Mouse (Mus musculus) G1E-ER4 (cell line): ENCODE results near the gene Fam83g. TPM values are rescaled to one million over a fixed set of nuclear protein-coding genes. Genes with fewer than 3 reads are reported as not detected.

Experiments
- GATA1 ChIP-seq: IDR thresholded peaks from one replicate; pipeline ENCODE4 v1.8.0; 2012; ENCODE audit warnings: low read length, inconsistent platforms
- polyA plus RNA-seq: library from polyadenylated mRNA; stranded (reverse); fragments of >175 nt; gene quantifications from 2 replicates; pipeline ENCODE4 v1.2.3, GENCODE M21; 2012

The Fam83g gene
- polyA plus RNA-seq, 1 experiment: not detected

DNA sequence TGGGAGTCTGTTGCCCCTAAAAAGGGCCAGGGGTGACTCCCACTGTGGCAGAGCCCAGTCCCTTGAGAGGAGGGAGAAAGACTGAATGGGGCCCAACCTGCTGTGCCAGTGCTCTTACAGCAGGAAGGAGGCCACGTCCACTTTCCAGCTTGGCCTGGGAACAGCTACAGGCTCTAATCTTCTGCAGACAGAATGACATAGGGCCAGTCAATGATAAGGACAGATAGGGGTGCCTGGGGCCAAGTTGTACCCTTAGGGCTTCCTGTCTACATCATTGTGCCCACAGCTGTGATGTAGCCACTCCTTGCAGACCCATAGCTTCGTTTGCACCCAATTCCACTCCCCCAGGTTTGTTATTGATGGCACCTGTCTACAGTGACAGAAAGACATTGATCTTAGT is 2.2 kb downstream of the Fam83g start:
- TF ChIP-seq GATA1: no peak

DNA sequence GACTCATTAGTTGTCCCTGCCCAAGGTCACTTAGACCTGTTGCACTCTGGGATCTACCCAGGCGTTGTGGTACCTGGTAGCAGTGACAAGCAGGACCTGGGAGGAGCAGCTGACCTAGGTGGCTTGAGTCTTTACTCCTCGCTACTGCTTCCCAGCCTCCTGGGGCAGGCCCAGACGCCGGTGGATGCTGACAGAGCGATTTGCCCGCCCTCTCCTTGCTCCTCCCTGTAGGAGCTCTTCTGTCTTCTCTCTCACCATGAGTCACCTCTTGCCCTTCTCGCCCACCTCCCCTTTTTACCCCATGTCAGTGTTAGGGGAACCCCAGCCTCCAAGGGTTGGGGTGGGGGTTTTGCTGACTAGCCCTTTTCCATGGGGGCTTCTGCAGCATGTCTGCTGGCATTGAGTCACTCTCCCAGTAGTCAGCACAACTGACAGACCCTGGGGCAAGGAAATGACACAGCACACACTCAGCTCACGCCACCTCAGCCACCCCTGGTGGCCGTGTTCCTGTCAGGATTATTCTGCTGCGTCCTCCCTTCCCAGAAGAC is 3.1 kb downstream of the Fam83g start:
- TF ChIP-seq GATA1: no peak

DNA sequence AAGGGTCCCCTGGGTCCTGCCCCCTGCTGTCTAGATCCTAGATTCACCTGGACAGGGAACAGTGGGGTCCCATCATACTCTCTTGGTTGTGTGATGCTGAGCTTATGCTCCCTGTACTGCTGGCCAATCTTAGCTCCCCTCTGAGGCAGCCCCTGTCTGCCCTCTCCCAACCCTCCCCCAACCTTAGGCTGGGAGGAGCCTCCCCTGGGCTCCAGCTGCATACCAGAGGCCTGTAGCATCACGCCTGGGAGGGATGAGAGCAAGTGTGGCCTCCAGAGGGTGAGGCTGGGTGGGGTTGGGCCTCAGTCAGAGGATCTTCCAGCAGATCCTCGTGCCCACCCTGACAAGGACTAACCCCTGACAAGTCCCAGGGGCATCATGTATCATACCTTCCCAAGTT is 3.7 kb downstream of the Fam83g start:
- TF ChIP-seq GATA1: no peak

DNA sequence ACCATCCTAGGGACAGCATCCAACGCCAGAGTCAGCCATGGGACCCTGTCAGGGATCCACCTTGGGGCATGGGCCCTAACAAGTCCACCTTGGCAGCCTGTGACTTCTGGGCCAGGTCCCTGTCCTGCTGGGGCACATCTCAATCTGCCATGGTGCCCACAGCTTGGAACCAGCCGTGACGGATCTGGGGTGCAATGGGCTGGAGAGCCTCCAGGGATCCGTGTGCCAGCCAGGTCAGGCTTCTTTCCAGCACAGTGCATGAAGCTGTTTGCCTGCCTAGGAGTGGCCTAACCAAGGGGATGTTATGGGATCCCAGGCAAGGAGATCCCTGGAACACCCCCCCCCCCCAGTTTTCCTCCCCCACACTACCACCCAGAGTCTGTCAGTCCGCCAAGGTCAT is 9.1 kb downstream of the Fam83g start:
- no peak for TF ChIP-seq GATA1

DNA sequence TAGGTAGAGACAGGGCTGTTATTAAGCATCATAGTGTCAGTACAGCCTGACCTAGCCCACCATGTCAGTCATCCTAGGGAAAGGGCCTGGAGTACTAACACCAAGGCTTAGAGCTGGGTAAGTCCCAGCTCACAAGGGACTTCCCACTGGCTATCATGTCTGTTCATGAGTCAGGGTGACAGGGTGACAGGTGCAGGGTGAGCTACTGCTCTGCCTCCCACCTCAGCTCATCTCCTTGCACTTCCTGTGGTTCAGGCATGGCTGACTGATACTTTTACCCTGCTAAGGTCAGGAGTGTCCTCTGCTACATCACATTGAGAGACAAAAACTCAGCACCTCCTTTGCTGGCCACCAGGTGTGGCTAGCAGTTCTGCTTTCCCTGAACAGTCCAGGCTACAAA is 15.0 kb downstream of the Fam83g start:
- TF ChIP-seq GATA1: no peak

DNA sequence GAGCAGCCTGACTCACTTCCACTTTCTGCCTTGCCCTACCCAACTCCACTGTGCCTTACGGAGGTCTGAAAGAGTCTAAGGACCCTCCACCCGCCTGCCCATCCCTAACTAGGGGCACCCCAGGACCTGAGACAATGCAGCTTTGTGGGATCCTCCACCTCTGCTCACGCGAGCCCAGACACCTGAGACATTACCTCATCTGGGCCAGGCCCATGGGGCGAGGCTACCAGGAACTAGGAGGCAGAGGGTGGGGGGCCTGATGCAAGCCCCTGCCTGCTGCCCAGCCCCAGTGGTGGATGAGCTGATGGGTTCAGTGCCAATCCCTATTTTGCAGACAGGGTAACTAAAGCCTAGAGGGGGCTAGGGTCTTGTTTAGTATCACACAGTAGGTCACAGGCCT is 15.6 kb downstream of the Fam83g start:
- no peak for TF ChIP-seq GATA1

DNA sequence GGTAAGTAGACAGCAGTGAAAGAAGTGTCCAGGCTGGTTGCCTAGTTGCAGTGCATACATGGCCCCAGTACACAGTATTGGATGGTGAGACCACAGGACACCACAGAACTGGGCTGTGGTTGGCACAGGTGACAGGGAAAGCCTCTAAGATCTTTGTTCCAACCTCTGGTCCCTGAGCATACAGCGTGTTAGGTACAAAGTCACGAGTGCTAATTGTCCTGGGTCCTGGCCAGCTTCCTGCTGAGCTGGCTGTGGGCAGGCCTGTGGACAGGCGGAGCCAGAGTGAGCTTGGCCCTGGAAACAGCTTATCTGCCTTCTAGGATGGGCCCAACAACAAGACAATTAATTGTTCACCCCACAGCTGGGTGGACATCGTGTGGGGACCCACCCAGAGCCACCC is 16.0 kb downstream of the Fam83g start:
- TF ChIP-seq GATA1: no peak

DNA sequence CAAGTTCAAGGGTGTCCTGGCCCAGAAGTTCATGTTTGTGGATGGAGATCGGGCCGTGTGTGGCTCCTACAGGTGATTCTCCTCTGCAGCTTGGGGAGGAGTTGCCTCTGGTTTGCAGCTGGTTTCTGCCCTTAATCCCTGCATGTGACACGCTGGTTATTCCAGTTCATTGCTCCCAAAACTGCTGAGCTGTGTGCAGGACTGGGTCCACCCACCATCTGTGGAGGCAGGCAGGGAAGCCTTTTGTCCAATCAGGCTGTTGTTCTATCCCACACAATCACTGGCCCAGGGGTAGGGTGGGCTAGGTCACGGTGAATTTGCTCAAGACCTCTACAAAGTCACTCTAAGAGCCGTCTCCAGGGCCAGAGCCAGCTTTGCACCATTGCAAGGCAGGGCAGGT is 17.8 kb downstream of the Fam83g start:
- TF ChIP-seq GATA1: no peak

DNA sequence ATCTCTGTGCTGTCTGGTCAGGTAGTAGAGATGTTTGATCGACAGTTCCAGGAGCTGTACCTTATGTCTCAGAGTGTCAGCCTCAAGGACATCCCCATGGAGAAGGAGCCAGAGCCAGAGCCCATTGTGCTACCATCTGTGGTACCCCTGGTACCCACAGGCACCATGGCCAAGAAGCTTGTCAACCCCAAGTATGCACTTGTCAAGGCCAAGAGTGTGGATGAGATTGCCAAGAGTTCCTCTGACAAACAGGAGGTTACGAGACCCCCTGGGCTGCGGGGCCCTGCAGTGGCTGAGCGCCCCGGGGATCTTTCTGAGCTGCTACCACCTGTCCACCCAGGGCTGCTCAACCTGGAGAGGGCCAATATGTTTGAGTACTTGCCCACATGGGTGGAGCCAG is 18.6 kb downstream of the Fam83g start:
- TF ChIP-seq GATA1: no peak

DNA sequence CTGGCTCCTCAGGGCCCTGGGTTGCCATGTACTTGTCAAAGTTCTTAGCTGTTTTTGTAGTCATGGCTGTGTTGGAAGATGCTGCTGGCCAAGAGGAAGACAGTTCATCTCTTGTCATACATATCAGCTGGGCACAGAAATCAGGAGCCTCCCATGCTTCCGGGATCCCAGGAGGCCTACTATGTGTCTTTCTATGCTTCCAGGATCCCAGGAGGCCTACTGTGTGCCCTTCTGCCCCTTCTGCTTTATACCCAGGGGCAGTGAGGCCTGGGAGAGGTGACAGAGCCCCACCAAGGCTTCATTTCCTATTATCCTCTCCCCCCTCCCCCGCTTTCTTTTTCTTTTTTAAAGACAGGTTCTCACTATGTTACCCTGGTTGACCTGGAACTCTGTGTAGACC is 21.7 kb downstream of the Fam83g start:
- TF ChIP-seq GATA1: no peak

DNA sequence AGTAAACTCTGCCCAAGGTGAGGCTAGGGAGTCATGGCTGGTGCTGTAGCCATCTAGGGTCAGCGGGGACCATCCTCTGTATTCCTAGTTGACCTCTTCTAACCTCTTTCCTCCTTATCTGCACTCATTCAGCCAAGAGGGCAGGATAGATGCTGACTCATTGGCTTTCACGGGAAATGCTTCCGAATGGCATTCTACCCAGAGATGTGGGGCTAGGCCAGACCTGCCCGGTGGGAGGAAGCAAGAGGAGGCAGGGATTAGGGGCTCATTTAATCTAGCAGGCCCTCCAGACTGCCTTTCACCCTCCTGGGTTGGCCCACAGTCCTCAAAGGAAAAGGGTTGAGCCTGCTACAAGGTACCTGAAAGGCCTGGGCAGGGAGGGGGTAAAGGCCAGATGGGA is 22.3 kb downstream of the Fam83g start:
- TF ChIP-seq GATA1: no peak

DNA sequence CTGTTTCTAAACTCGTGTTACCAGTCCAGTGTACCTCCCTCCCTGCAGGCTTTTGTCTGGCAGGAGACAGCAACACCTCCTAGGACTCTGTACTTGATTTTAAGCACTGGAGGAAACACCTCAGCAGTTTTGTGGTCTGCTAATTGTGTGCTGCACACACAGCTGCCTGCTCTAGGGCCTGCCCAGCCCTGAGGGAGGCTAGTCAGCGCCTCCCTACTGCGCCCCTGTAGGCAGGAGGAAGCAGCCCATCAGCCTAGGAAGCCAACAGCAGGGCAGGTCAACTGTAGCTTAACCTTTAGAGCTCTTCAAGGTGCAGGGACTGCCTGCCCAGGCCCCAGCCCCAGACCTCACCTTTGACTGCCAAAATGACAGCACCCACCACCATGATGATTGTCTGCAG is 25.0 kb downstream of the Fam83g start:
- TF ChIP-seq GATA1: no peak

DNA sequence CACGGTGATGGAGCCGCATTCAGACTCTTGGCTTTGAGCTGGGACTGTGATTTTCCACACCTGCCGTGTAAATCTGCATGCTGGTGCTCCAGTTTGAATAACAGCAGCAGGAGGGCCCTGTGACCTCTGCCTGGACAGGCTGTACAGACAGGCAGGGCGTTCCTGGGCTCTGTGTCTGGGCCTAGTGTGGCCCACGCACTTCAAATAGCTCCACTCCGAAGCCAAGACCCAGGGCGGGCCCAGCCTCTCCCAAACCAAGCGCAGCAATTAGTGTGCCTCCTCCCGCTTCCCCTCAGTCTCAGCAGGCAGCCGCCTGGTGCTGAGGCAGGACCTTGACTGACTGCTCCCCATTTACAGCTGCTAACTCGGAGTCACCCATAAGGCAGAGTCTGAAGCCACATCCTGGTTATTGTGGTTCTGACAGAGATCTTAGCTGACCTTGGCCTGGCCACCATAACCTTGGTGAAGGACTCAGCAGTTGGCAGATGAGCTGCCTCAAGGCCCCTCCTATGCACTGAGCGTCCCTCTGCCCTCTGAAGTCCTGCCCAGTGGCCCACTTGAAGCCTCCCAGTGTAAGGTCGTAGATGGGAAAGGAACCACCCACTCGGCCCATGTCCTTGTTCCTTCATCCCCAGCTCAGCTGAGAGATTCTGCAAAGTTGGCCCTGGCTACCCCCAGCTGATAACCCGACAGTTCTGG is 29.4 kb downstream of the Fam83g start:
- no peak for TF ChIP-seq GATA1

DNA sequence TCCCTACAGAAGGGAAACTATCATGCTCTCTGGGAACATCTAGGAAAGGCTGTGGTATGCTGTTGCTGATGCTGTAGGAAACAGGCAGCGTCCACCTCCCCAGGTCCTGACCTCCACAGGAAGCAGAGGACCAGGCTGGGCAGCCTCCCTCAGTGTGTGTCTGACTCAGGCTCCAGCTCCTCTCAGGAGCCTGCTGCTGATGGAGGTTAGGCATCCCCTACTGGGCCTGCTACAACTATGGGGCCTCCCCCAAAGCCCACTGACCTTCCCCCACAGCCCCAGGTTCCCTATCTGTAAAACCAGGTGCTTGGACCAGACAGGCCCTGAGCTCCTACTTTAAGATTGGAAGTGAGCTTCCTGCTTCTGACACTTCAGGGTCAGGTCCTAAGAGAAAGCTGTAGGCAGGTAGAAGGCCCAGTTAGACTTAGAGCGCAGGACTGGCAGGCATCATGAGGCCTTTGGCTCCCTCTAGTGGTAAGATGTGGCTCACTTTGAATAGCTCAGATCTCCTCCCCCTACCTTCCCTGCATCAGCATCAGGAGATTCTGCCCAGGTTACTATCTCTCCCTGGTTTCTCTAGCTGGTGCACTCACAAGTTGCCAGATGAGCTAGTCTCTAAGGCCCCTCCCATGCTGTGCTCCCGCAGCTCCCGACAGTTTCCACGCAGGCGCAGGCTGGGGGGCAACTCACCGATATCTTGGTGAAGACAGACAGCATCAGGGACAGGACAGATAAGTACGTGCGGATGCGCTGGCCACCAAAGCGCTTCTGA is 30.6 kb downstream of the Fam83g start:
- no peak for TF ChIP-seq GATA1

DNA sequence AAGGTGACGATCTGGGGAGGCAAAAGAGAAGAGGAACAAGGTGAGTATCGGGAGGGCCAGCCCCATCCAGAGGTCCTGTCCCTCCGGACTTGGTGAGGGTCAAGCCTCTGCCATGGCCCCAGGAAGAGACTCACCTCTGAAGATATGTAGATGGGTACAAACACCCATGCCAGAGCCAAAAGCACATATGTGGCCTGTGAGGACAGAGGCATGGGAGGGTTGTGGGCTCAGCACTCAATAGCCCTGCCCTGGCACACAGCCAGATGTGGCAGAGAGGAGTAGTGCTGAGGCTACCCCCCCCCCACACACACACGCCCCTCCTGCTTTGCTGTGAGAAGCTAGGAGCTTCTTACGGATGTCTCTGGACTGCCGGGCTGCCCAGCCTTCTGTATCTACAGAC is 31.2 kb downstream of the Fam83g start:
- TF ChIP-seq GATA1: no peak

DNA sequence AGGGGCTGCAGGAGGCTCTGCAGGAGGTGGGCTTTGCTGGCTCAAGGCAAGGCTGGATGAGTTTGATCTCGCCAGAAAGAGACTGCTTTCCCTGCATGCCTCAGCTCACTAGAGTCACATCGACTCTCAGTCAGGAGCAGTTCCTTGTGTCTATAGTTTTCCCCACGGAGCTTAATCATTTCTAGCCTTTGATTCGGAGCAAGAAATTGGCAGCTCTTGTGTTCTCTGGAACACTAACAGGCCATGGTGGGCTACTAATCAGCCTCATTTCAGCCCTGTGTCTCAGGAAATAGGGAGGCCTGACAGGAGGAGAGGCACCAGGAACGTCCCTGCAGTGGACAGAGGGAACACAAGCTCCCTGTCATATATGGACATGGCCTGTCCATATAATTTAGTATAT is 34.1 kb downstream of the Fam83g start:
- TF ChIP-seq GATA1: no peak

DNA sequence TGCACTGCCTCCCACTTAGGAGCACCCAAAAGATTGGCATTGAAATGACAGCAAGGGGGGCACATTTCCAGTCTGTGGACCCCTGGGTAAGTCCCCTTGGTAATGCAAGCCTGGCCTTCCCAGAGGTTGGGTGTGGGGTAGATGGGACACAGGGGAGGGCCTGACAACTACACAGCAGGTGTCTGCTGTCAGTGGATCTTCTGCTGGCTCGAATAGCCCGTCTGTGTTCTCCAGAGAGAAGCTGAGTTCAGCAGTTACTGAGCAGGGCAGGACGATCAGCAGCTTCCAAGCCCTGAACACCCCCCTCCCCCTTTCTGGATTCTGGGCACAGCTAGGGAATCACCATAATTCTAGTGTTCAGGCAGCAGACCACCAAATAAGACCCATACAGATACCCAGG is 35.5 kb downstream of the Fam83g start:
- no peak for TF ChIP-seq GATA1
